Mouse (Mus musculus) CD4-positive, CD25-positive, alpha-beta regulatory T cell (primary cell): Measurements from ENCODE around the gene Dcaf17. TPM values are rescaled to one million over a fixed set of nuclear protein-coding genes. Genes with fewer than 3 reads are reported as not detected.

Experiments used
- polyA plus RNA-seq: library from polyadenylated mRNA; unstranded; fragments of 100-300 nt; shearing (Covaris generic); gene quantifications from one replicate; pipeline ENCODE4 v1.2.1, GENCODE M21; 2017

Gene Dcaf17
- polyA plus RNA-seq: 50.4 TPM

GRCm38 (mm10) chr2:71055300-71056114, at the start of gene Dcaf17, which contains the start of gene Mettl8:
Dcaf17 (plus strand) TSS chr2:71055328.
Mettl8 (minus strand) TSS chr2:71055583.

GRCm38 (mm10) chr2:71117797-71118708, 62.9 kb downstream of the Dcaf17 start, which contains the start of gene Cybrd1:
Cybrd1 (plus strand) TSS chr2:71117923.

Other genes starting within 250 kb of the Dcaf17 start
- 73.5 TPM for gene Tlk1, start 229.6 kb upstream of the Dcaf17 start, polyA plus RNA-seq
- 25.5 TPM for gene Mettl8, start 255 bp downstream of the Dcaf17 start, polyA plus RNA-seq
- 1.2 TPM for gene Cybrd1, start 62.6 kb downstream of the Dcaf17 start, polyA plus RNA-seq
- 49.2 TPM for gene Dync1i2, start 156.4 kb downstream of the Dcaf17 start, polyA plus RNA-seq